Mouse (Mus musculus) CH12.LX (cell line): ENCODE results near the gene Olfr223. TPM values are rescaled to one million over a fixed set of nuclear protein-coding genes. Genes with fewer than 3 reads are reported as not detected.
A peak's percentile ranks its signal among the peaks of the same experiment; 100 is the strongest.

Experiments used
- DNase-seq: peaks from one replicate; pipeline ENCODE4 v3.0.0-alpha.2; 2013; ENCODE audit errors: extremely low read depth
- H3K27ac ChIP-seq: 2 replicates; pipeline ENCODE4 v1.5.1; 2012; ENCODE audit warnings: low read depth, mild to moderate bottlenecking, control low read depth, moderate library complexity; ENCODE audit not compliant: insufficient read depth
- H3K27me3 ChIP-seq: replicated peaks from 2 replicates; pipeline ENCODE3; 2012; ENCODE audit warnings: inconsistent platforms
- H3K36me3 ChIP-seq, 2 experiments: replicated peaks in 1 of 2; 2 replicates each; pipeline versions ENCODE3 to v1.6.1; 2012; ENCODE audit warnings: inconsistent platforms in 1 of 2, low read length in 1 of 2, mild to moderate bottlenecking in 1 of 2, mixed read lengths in 1 of 2, moderate library complexity in 1 of 2; ENCODE audit not compliant: control insufficient read depth in 1 of 2, insufficient read depth in 1 of 2
- H3K4me1 ChIP-seq, 2 experiments: 2 replicates each; pipeline ENCODE4 v1.6.1; 2012; ENCODE audit warnings: inconsistent platforms in 1 of 2, moderate library complexity in 1 of 2; ENCODE audit not compliant: insufficient read depth in 2 of 2, control insufficient read depth in 1 of 2
- H3K4me2 ChIP-seq: 2 replicates; pipeline ENCODE4 v1.6.1; 2012; ENCODE audit warnings: low read depth, mild to moderate bottlenecking, control low read depth; ENCODE audit not compliant: poor library complexity, insufficient read depth, severe bottlenecking
- H3K4me3 ChIP-seq, 3 experiments: fragments of 150-350 bp in 1 of 3; sonication (generic) in 1 of 3; replicated peaks in 1 of 3; 2 replicates each; pipeline versions ENCODE3 to v1.5.1; 2011 to 2012; ENCODE audit warnings: low read depth in 2 of 3, low read length in 2 of 3, mild to moderate bottlenecking in 2 of 3, moderate library complexity in 2 of 3, control low read depth in 1 of 3, improper control_type of control experiment in 1 of 3, inconsistent platforms in 1 of 3, mixed read lengths in 1 of 3; ENCODE audit not compliant: poor library complexity in 1 of 3
- H3K79me2 ChIP-seq: replicated peaks from 2 replicates; pipeline ENCODE4 v1.6.1; 2012; ENCODE audit warnings: mild to moderate bottlenecking, moderate library complexity; ENCODE audit not compliant: control insufficient read depth, poor library complexity, insufficient read depth, severe bottlenecking; ENCODE audit errors: extremely low read depth
- H3K9ac ChIP-seq: 2 replicates; pipeline ENCODE4 v1.6.1; 2012; ENCODE audit warnings: low read depth, mild to moderate bottlenecking, control low read depth, moderate library complexity; ENCODE audit not compliant: insufficient read depth
- H3K9me3 ChIP-seq: replicated peaks from 2 replicates; pipeline ENCODE3; 2012; ENCODE audit warnings: low read length, inconsistent platforms, mixed read lengths
- BHLHE40 ChIP-seq: IDR thresholded peaks from 2 replicates; pipeline ENCODE4 v1.6.1; 2011; ENCODE audit warnings: mild to moderate bottlenecking, low read depth, low read length, improper control_type of control experiment
- CHD1 ChIP-seq: IDR thresholded peaks from 2 replicates; pipeline ENCODE4 v1.6.1; 2012; ENCODE audit warnings: low read depth, low read length, improper control_type of control experiment, inconsistent platforms
- CHD2 ChIP-seq: IDR thresholded peaks from 2 replicates; pipeline ENCODE4 v1.6.1; 2011; ENCODE audit warnings: low read length, improper control_type of control experiment
- CTCF ChIP-seq, 2 experiments: IDR thresholded peaks in 1 of 2; conservative IDR thresholded peaks in 1 of 2; 2 replicates each; pipeline ENCODE4 v1.5.1; 2011 to 2012; ENCODE audit warnings: low read depth in 2 of 2, low read length in 2 of 2, improper control_type of control experiment in 1 of 2, inconsistent platforms in 1 of 2, mild to moderate bottlenecking in 1 of 2, moderate library complexity in 1 of 2
- ELF1 ChIP-seq: IDR thresholded peaks from 2 replicates; pipeline ENCODE4 v1.6.1; 2014; ENCODE audit warnings: low read depth, mild to moderate bottlenecking, inconsistent platforms, low read length, improper control_type of control experiment
- EP300 ChIP-seq: IDR thresholded peaks from 2 replicates; pipeline ENCODE4 v1.6.1; 2011; ENCODE audit warnings: low read length, improper control_type of control experiment
- ETS1 ChIP-seq: conservative IDR thresholded peaks from 2 replicates; pipeline ENCODE4 v1.6.1; 2012; ENCODE audit warnings: low read depth, mild to moderate bottlenecking, inconsistent platforms, low read length, improper control_type of control experiment, moderate library complexity
- GABPA ChIP-seq: IDR thresholded peaks from 2 replicates; pipeline ENCODE4 v1.6.1; 2012; ENCODE audit warnings: low read depth, low read length, improper control_type of control experiment, inconsistent platforms; ENCODE audit not compliant: insufficient replicate concordance
- JUN ChIP-seq: IDR thresholded peaks from 2 replicates; pipeline ENCODE4 v1.6.1; 2011; ENCODE audit warnings: low read depth, mild to moderate bottlenecking, low read length, improper control_type of control experiment, moderate library complexity; ENCODE audit not compliant: insufficient read depth
- JUND ChIP-seq: conservative IDR thresholded peaks from 2 replicates; pipeline ENCODE4 v1.6.1; 2011; ENCODE audit warnings: low read depth, low read length, improper control_type of control experiment
- KAT2A ChIP-seq: IDR thresholded peaks from 2 replicates; pipeline ENCODE4 v1.6.1; 2012; ENCODE audit warnings: low read length, improper control_type of control experiment, inconsistent platforms; ENCODE audit not compliant: insufficient replicate concordance
- MAFK ChIP-seq: IDR thresholded peaks from 2 replicates; pipeline ENCODE4 v1.6.1; 2011; ENCODE audit warnings: low read length, improper control_type of control experiment; ENCODE audit not compliant: insufficient replicate concordance
- MAZ ChIP-seq: IDR thresholded peaks from 2 replicates; pipeline ENCODE4 v1.6.1; 2012; ENCODE audit warnings: low read depth, mild to moderate bottlenecking, inconsistent platforms, low read length, improper control_type of control experiment, moderate library complexity
- MEF2A ChIP-seq: IDR thresholded peaks from 2 replicates; pipeline ENCODE4 v1.6.1; 2014; ENCODE audit warnings: low read depth, mild to moderate bottlenecking, inconsistent platforms, low read length, improper control_type of control experiment, borderline replicate concordance
- PAX5 ChIP-seq: IDR thresholded peaks from 2 replicates; pipeline ENCODE4 v1.6.1; 2012; ENCODE audit warnings: low read length, inconsistent platforms, mixed read lengths
- POLR2AphosphoS2 ChIP-seq: IDR thresholded peaks from 2 replicates; pipeline ENCODE4 v1.6.1; 2011; ENCODE audit warnings: low read depth, low read length, improper control_type of control experiment
- RAD21 ChIP-seq: IDR thresholded peaks from 2 replicates; pipeline ENCODE4 v1.6.1; 2011; ENCODE audit warnings: low read depth, mild to moderate bottlenecking, low read length, improper control_type of control experiment, moderate library complexity
- RCOR1 ChIP-seq: conservative IDR thresholded peaks from 2 replicates; pipeline ENCODE4 v1.6.1; 2012; ENCODE audit warnings: low read depth, mild to moderate bottlenecking, inconsistent platforms, low read length, improper control_type of control experiment
- SIN3A ChIP-seq: IDR thresholded peaks from 2 replicates; pipeline ENCODE4 v1.6.1; 2012; ENCODE audit warnings: low read length, improper control_type of control experiment, inconsistent platforms
- SMC3 ChIP-seq: IDR thresholded peaks from 2 replicates; pipeline ENCODE4 v1.6.1; 2011; ENCODE audit warnings: low read depth, low read length, improper control_type of control experiment
- ZC3H11A ChIP-seq: IDR thresholded peaks from 2 replicates; pipeline ENCODE4 v1.6.1; 2012; ENCODE audit warnings: low read depth, mild to moderate bottlenecking, inconsistent platforms, low read length, improper control_type of control experiment
- ZNF384 ChIP-seq: IDR thresholded peaks from 2 replicates; pipeline ENCODE4 v1.6.1; 2012; ENCODE audit warnings: low read depth, low read length, improper control_type of control experiment, inconsistent platforms
- dilution Hi-C: fragments of 300-500 bp; cut with MboI; formaldehyde crosslinking; loops from 2 replicates; pipeline ENCODE4 v1.14.3; 2020; ENCODE audit warnings: low sequenced_read_pairs; ENCODE audit not compliant: extremely low pct_unique_long_range_greater_than_20kb, extremely low pct_ligation_motif_present
- in situ Hi-C: fragments of 300-500 bp; cut with MboI; formaldehyde crosslinking; loops from 3 replicates; pipeline ENCODE4 v1.14.3; 2019; ENCODE audit warnings: low sequenced_read_pairs, low pct_ligation_motif_present, low pct_unique_long_range_greater_than_20kb, mixed read lengths
- polyA plus RNA-seq: library from polyadenylated mRNA; unstranded; fragments of >175 nt; gene quantifications from 2 replicates; pipeline ENCODE4 v1.2.1, GENCODE M21; 2012; ENCODE audit warnings: low read depth; ENCODE audit not compliant: insufficient read length
- total RNA-seq, 2 experiments: library from RNA; depleted of rRNA; stranded (reverse); fragments of 300-350 nt in 1 of 2; fragments of >200 nt in 1 of 2; gene quantifications; 2 replicates each; pipeline ENCODE4 v1.2.3; 2012 to 2014

The Olfr223 gene
- total and polyA plus RNA-seq, 3 experiments: not detected

GRCm38 (mm10) chr11:59575726-59576125 lies 17.4 kb downstream of the Olfr223 start:
- TF ChIP-seq SIN3A: no peak
- no peak for TF ChIP-seq EP300
- TF ChIP-seq JUND: no peak
- no peak for TF ChIP-seq CTCF (conservative IDR thresholded peaks at IDR 0.05 in 1 of 2, IDR thresholded peaks at IDR 0.05 in 1 of 2; ENCODE audit: low read depth in 2 of 2, low read length in 2 of 2)
- TF ChIP-seq MEF2A: no peak
- TF ChIP-seq ZC3H11A: no peak
- no peak for TF ChIP-seq KAT2A
- TF ChIP-seq CHD1: no peak
- no peak for TF ChIP-seq PAX5
- no peak for TF ChIP-seq POLR2AphosphoS2

GRCm38 (mm10) chr11:59569306-59569705 lies 23.8 kb downstream of the Olfr223 start:
- peak; percentile 33 for DNase-seq
- in situ Hi-C loops: loop anchor here (5.0 kb wide), 1 partner anchor 42 kb away; the partner anchor contains the start of gene Zkscan17
- dilution Hi-C loops: no loop called here

More at GRCm38 (mm10) chr11:59575726-59576125, 17.4 kb downstream of the Olfr223 start:
- in situ Hi-C loops: no loop called here
- Histone ChIP-seq H3K27ac (no peak overlapping the region), H3K4me2 (no peak overlapping the region), H3K27me3 (peaks cover 81% of the 10 kb centered on the region), H3K79me2 (no peaks in the 10 kb centered on the region), H3K4me1 (peaks cover 0 to 4% of the 10 kb centered on the region in 2 experiments; a peak in 2 of 4 replicates), H3K36me3 (no peaks in the 10 kb centered on the region), H3K4me3 (no peak overlapping the region), H3K9me3 (no peaks in the 10 kb centered on the region), H3K9ac (no peak overlapping the region)
- DNase-seq: no peak
- dilution Hi-C loops: no loop called here

GRCm38 (mm10) chr11:59562837-59563236 lies 30.3 kb downstream of the Olfr223 start:
- no peak for TF ChIP-seq ZNF384
- TF ChIP-seq CTCF (conservative IDR thresholded peaks at IDR 0.05 in 1 of 2, IDR thresholded peaks at IDR 0.05 in 1 of 2; ENCODE audit: low read depth in 2 of 2, low read length in 2 of 2): no peak
- no peak for TF ChIP-seq MAFK
- no peak for TF ChIP-seq RCOR1
- no peak for TF ChIP-seq CHD2
- no peak for TF ChIP-seq JUN
- TF ChIP-seq PAX5: no peak
- no peak for TF ChIP-seq ETS1
- TF ChIP-seq BHLHE40: no peak
- no peak for TF ChIP-seq GABPA
- no peak for TF ChIP-seq MAZ
- Histone ChIP-seq H3K9ac (no peak overlapping the region), H3K4me2 (no peak overlapping the region), H3K4me3 (no peak overlapping the region), H3K27me3 (peaks cover 2% of the 10 kb centered on the region), H3K9me3 (no peaks in the 10 kb centered on the region), H3K79me2 (no peaks in the 10 kb centered on the region), H3K4me1 (no peaks in the 10 kb centered on the region), H3K36me3 (no peaks in the 10 kb centered on the region), H3K27ac (no peak overlapping the region)
- in situ Hi-C loops: no loop called here
- DNase-seq: no peak
- dilution Hi-C loops: no loop called here

More at GRCm38 (mm10) chr11:59569306-59569705, 23.8 kb downstream of the Olfr223 start:
- Histone ChIP-seq H3K4me1 (peaks cover 0 to 4% of the 10 kb centered on the region in 2 experiments; a peak in 2 of 4 replicates), H3K9me3 (no peaks in the 10 kb centered on the region), H3K4me3 (no peak overlapping the region), H3K4me2 (no peak overlapping the region), H3K79me2 (no peaks in the 10 kb centered on the region), H3K36me3 (no peaks in the 10 kb centered on the region), H3K27me3 (peaks cover 54% of the 10 kb centered on the region), H3K9ac (no peak overlapping the region), H3K27ac (no peak overlapping the region)
- TF ChIP-seq CHD1 (no peak), CTCF (conservative IDR thresholded peaks at IDR 0.05 in 1 of 2, IDR thresholded peaks at IDR 0.05 in 1 of 2; ENCODE audit: low read depth in 2 of 2, low read length in 2 of 2) (peak; percentile 62 to 80), SMC3 (peak; percentile 78), ZNF384 (peak; percentile 55), MAZ (no peak), RAD21 (peak; percentile 64), PAX5 (no peak), ELF1 (no peak)
